Mouse (Mus musculus): Measurements from ENCODE around the gene 2210016L21Rik.

GRCm38 (mm10) chr5:114921551-114922365, 20.2 kb upstream of the 2210016L21Rik start:
- TF ChIP-seq HCFC1 (IDR thresholded peaks at IDR 0.05; ENCODE audit: borderline replicate concordance, insufficient read depth, low read length) (no peak), ZC3H11A (IDR thresholded peaks at IDR 0.05; ENCODE audit: borderline replicate concordance, low read depth, low read length) (no peak), MAFK (IDR thresholded peaks at IDR 0.05; ENCODE audit: insufficient read depth, low read depth, low read length) (no peak)
